Mouse (Mus musculus) left cerebral cortex, postnatal 10 days (tissue): Measurements from ENCODE around the gene Slc36a1. TPM values are rescaled to one million over a fixed set of nuclear protein-coding genes. Genes with fewer than 3 reads are reported as not detected.

ENCODE experiments used
- DNase-seq, 2 experiments: peaks; one replicate each; pipeline ENCODE4 v3.0.0; 2021 to 2022; ENCODE audit warnings: low spot score in 2 of 2, mixed read lengths in 1 of 2; ENCODE audit errors: extremely low spot score in 1 of 2
- intact Hi-C: fragments of 180-260 bp; cut with DNase I; formaldehyde crosslinking; loops from one replicate; pipeline ENCODE4 v1.15.1; 2025
- total RNA-seq, 2 experiments: library from RNA; stranded (reverse); gene quantifications; 2 replicates each; pipeline ENCODE4 v1.2.3; 2021

Gene Slc36a1
- total RNA-seq, 2 experiments from 2014 or later = 58.5 to 59.0 TPM

- intact Hi-C loops = no loop called here
- DNase-seq = no peak
Measured at GRCm38 (mm10) chr11:55197740-55198510, 6.2 kb upstream of the Slc36a1 start.

GRCm38 (mm10) chr11:55204602-55205001 is 452 bp downstream of the Slc36a1 start:
- intact Hi-C loops = loop anchor here (2.0 to 5.0 kb wide), 3 partner anchors 33 to 243 kb away; no protein-coding TSS in a partner anchor
- DNase-seq = peak in 1 of 2 experiments; percentile 60

GRCm38 (mm10) chr11:55208001-55208690 is 4.0 kb downstream of the Slc36a1 start:
- intact Hi-C loops = no loop called here
- DNase-seq = peak in 1 of 2 experiments; percentile 37

- DNase-seq = no peak
- intact Hi-C loops = no loop called here
Measured at GRCm38 (mm10) chr11:55209032-55209431, 4.9 kb downstream of the Slc36a1 start.

- intact Hi-C loops = no loop called here
- DNase-seq = no peak
Measured at GRCm38 (mm10) chr11:55209626-55210353, 5.6 kb downstream of the Slc36a1 start.

- intact Hi-C loops = no loop called here
Measured at GRCm38 (mm10) chr11:55213518-55213917, 9.4 kb downstream of the Slc36a1 start.

GRCm38 (mm10) chr11:55214161-55214560 is 10.0 kb downstream of the Slc36a1 start:
- no peak for DNase-seq
- intact Hi-C loops = no loop called here

More at GRCm38 (mm10) chr11:55213518-55213917, 9.4 kb downstream of the Slc36a1 start:
- no peak for DNase-seq

- no peak for DNase-seq
Measured at GRCm38 (mm10) chr11:55214978-55215377, 10.8 kb downstream of the Slc36a1 start.

GRCm38 (mm10) chr11:55216061-55216460 is 11.9 kb downstream of the Slc36a1 start:
- intact Hi-C loops = no loop called here
- DNase-seq = no peak

More at GRCm38 (mm10) chr11:55214978-55215377, 10.8 kb downstream of the Slc36a1 start:
- intact Hi-C loops = no loop called here

- intact Hi-C loops = no loop called here
- peak in 1 of 2 experiments; percentile 41 for DNase-seq
Measured at GRCm38 (mm10) chr11:55216830-55217229, 12.7 kb downstream of the Slc36a1 start.

- no peak for DNase-seq
- intact Hi-C loops = no loop called here
Measured at GRCm38 (mm10) chr11:55217418-55217817, 13.3 kb downstream of the Slc36a1 start.

- intact Hi-C loops = no loop called here
- DNase-seq = no peak
Measured at GRCm38 (mm10) chr11:55217880-55218279, 13.7 kb downstream of the Slc36a1 start.

- no peak for DNase-seq
- intact Hi-C loops = no loop called here
Measured at GRCm38 (mm10) chr11:55218473-55218872, 14.3 kb downstream of the Slc36a1 start.

GRCm38 (mm10) chr11:55221306-55221705 is 17.2 kb downstream of the Slc36a1 start:
- no peak for DNase-seq
- intact Hi-C loops = no loop called here

GRCm38 (mm10) chr11:55231034-55231433 is 26.9 kb downstream of the Slc36a1 start:
- intact Hi-C loops = no loop called here
- DNase-seq = no peak

GRCm38 (mm10) chr11:55234288-55234687 is 30.1 kb downstream of the Slc36a1 start:
- intact Hi-C loops = no loop called here
- DNase-seq = no peak

GRCm38 (mm10) chr11:55234791-55235190 is 30.6 kb downstream of the Slc36a1 start:
- intact Hi-C loops = loop anchor here (5.0 kb wide), 1 partner anchor 32 kb away; the partner anchor contains the start of gene Slc36a1
- DNase-seq = no peak

GRCm38 (mm10) chr11:55236815-55237214 is 32.7 kb downstream of the Slc36a1 start:
- no peak for DNase-seq
- intact Hi-C loops = loop anchor here (5.0 kb wide), 1 partner anchor 35 kb away; the partner anchor contains the start of gene Slc36a1

GRCm38 (mm10) chr11:55239496-55239895 is 35.3 kb downstream of the Slc36a1 start:
- no peak for DNase-seq
- intact Hi-C loops = loop anchor here (5.0 kb wide), 1 partner anchor 37 kb away; the partner anchor contains the start of gene Slc36a1
